Mouse (Mus musculus) frontal cortex, postnatal 14 days (tissue): ENCODE data around the gene 4930407I10Rik.

Experiments
- DNase-seq, 2 experiments: peaks; one replicate each; pipeline ENCODE4 v3.0.0; 2022; ENCODE audit warnings: low spot score in 2 of 2

4930407I10Rik gene

GRCm38 (mm10) chr15:82058719-82059201 is at the start of gene 4930407I10Rik:
Gene 4930407I10Rik (plus strand): TSS chr15:82059151.
- no peak for DNase-seq

- no peak for DNase-seq
Measured at GRCm38 (mm10) chr15:82011947-82012346, 47.0 kb upstream of the 4930407I10Rik start.

DNA sequence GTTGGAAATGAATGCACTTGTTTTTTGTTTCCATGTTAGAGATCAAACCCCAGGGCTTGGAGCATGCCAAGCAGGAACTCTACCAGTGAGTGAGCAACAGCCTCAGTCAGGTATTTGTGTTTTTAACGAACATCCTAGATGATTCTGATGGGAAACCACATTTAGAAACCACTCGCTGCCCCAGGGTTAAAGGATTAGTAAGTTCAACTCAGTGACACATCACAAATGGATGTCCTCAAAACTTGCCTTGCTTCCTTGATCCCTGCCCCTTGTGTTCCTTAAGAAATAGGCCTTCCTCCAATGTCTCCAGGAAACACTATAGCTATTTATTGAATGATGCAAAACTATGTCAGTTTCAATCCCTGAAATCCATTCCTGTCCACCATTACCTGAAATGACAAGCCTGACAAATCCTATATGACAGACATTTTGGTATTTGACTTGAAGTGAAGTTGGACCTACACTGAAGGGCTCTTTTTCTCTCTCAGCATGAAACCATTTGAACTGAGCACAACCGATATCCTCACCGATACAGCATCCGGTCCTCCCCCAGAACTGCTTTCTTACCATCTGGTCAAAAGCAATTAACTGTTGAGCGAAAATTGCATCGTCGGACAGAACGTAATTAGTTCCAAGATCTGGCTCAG is 44.1 kb upstream of the 4930407I10Rik start:
- DNase-seq: no peak

DNA sequence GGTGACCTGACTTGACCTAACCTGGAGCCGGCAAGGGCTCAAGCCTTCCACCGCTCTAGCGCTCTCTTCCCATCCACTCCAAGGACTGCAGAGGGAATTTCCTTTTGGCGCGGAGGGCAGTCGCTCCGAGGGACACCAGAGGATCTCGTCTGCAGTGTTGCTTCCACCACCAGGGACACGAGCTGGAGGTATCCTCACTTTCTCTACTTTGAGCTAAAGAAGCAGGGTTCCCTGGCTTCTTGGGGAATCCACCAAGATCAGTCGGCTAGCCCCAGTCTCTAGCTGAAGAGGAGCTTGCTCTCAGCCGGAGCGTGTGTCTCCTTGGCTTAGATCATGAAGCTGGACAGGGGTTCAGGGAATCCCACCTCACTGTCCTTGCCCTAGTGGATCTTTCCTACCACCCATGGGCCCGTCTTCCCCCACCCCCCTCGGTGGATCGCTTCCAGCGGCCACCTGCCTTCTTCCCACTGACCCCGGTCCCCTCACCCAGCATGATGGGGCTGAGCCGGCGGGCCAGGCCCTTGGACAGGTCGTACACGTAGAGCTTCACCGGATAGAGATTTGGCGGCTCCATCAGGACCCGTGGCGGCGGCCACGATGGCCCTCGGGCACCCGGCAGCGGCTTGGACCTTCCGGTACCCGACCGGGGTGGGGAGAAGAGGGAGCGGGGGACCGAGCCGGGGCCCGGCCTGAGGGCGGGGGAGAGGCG is 43.4 kb upstream of the 4930407I10Rik start:
- DNase-seq: peak; percentile 24 to 25

DNA sequence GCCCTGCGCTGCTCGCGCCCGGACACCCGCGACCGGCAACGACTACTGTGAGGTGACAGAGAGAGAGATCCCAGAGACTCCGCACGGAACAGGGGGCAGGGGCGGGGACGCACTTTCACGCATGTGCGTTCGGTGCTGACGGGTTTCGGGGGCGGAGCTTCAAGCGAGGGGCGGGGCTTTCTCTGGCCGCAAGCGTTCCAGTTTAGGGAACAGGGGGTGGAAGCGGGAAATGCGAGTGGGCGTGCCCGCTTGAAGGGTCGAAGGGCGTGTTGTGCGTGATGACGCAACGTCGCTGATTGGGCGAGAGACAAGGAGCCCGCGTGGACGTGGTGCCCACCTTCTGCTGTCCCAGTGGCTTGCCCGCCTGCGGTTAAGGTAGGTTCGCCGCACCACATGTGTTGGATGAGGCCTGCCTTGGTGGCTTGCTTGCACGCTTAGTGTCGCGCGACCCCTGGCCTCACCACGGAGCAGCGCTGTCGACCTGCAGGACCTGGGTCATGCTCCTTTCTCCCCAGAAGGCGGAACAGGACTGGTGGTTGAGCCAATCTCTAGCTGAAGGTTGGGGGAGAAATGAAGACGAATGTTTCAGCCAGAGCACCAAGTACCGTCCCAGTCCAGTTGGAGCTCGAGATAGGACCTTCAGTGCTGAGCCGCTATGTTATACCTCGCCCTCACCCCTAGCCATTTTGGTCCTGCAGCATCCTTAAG is 42.7 kb upstream of the 4930407I10Rik start:
- DNase-seq: peak; percentile 99 to 100

DNA sequence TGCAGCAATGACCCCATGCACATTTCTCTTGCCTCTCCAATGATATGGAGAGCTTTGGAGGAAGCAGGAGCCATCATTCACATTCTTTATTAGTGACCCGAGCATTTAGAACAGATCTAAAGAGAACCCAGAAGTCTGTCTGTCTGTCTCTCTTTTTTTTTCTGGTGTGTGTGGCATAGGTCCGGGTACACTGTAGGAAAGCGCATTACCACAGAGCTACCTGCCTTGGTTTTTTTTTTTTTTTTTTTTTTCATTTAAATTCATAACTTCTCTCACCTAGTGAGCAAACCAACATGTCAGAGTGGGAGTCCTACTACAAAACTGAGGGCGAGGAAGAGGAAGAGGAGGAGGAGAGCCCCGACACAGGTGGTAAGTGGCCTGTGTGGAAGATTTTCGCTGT is 42.1 kb upstream of the 4930407I10Rik start:
- no peak for DNase-seq

- no peak for DNase-seq
Measured at GRCm38 (mm10) chr15:82017461-82017860, 41.5 kb upstream of the 4930407I10Rik start.

DNA sequence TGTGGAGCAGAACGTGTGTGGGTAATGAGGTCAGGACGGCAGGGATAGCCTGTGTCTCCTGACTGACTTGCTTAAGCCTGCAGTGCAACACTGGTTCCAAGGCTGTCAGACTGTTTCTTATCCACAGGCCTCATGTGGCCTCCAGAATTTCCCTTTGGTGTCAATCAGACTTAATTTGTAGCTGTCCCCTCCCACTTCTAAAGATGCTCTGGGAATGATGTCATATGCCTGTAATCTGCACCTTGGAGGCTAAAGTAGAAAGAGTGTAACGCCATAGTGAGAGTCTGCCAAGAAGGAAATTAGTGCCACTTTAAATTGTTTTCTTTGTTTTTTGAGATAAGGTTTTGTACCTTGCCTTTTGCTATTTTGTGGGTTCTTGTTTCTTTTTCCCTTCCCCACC is 39.7 kb upstream of the 4930407I10Rik start:
- no peak for DNase-seq

- DNase-seq: no peak
Measured at GRCm38 (mm10) chr15:82022535-82023088, 36.3 kb upstream of the 4930407I10Rik start.

GRCm38 (mm10) chr15:82023965-82024635 is 34.9 kb upstream of the 4930407I10Rik start:
- no peak for DNase-seq

GRCm38 (mm10) chr15:82027276-82027675 is 31.7 kb upstream of the 4930407I10Rik start:
- no peak for DNase-seq

DNA sequence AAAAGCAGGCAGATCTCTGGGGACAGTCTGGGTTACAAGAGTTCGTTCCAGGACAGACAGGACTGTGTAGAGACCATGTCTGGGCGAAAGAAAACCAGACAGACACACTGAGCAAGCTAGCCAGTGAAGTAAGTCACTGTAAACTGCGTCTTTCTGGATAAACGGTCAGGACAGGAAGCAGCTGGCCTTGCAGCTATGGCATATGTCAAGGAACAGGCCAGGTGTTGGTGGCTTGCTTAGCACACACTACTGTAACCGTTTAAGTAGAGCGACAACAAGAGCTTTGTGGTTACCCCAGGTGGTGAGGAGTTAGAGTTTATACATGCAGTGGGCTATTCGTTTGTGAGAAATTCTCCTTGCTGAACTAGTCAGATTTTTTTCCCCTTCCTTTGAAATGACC is 31.2 kb upstream of the 4930407I10Rik start:
- DNase-seq: no peak

GRCm38 (mm10) chr15:82032386-82032785 is 26.6 kb upstream of the 4930407I10Rik start:
- DNase-seq: no peak

DNA sequence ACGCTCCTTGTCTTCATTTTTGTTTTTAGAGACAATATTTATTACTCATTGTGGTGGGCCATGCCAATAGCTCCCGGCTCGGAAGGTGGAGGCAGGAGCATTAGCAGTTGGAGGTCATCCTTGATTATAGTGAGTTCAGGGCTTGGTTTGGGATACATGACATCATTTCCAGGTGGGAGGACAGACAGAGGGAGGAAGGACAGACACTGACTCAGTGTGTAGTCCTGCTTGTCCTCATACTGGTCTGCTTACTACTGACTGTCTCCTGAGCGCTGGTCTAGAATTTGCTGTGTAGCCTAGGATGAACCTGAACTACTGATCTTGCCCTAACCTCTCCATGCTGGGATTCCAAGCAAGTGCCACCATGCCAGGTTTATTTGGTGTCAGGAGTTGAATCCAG is 25.2 kb upstream of the 4930407I10Rik start, which contains the start of gene Desi1:
Gene Desi1, minus strand, starts transcription at position 101 of the 400 bp plus-strand sequence.
- DNase-seq: no peak

GRCm38 (mm10) chr15:82035904-82036689 is 22.9 kb upstream of the 4930407I10Rik start:
- DNase-seq: peak in 1 of 2 experiments; percentile 14

DNA sequence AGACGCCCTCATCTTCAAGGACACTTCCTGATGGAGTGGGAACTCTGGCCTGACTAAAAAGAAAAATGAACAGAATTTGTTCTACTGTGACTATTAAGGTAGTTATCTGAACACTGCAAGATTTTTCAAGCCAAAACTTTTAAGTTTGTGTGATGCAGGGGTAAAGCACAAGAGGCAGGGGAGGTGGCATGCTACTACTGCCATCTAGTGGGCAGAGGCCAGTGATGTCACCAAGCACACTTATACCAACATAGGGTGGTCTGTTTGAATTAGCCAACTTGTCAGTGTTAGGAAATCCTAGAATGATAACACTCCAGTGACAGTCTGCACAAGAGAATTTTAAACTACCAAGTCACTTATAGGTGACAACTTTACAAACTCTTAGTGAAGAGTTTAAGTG is 18.3 kb upstream of the 4930407I10Rik start:
- no peak for DNase-seq

GRCm38 (mm10) chr15:82044166-82044784 is 14.7 kb upstream of the 4930407I10Rik start:
- DNase-seq: no peak

DNA sequence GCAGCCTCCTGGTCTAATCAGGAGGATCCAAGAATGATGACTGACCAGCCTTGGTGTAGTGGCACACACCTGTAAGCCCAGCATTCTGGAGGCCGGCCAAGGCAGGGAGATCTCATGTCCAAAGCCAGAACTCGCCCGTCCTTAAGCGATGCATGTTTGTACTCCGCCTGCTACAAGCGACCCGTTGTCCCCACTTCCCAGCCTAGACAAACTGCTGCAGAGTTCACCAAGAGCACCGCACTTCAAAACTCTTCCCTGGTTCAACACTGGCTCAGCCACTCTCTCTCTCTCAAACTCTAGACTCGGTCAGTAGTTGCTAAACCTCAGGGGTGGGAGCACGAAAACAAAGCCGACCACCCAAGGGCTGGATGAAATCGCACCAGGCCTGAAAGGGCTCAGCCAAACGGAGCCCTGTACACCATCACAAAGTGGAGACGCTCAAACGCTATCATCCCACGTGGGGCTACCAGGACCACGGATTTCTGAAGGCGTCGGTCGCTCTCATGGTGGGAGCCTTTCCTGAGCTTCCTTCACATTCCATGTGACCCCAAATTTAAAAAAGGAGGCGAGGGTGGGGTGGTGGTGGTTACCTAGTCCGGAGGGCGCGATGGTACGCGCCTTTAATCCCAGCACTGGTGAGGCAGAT is 12.6 kb upstream of the 4930407I10Rik start:
- peak in 1 of 2 experiments; percentile 13 for DNase-seq

DNA sequence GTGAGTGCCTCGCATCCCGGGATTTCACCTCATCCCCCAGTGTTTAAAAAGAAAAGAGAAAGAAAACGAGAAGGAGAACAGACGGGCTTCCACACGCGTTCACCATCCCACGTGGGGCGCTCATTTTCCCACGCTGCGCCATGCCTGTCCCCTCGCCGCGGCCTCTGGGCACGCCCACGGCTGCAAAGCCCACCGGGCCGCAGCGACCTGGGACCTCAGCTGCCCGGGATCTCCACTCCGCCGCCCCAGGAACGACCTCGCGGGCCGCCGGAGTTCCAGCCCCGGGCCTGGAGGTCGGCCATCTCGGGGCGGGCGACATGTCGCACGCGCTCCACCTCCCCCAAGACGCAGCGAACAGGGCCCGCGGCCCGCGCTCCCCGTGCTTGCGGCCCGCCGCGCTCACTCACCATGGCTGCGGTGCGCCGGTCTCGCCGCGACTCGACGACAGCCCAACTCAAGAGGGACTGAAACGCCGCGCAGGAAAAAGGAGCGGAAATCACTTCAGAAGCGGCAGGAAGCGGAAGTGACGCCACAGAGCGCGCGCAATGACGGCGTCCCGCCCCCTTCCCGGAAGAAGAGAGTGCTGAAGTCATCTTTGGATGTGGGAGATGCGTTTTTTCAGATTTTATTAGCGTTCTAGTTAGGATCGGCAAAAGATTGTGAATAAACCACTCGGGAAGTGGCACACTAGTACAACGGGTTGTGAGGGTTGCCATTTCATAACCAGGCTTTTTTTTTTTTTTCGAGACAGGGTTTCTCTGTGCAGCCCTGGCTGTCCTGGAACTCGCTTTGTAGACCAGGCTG is 11.7 kb upstream of the 4930407I10Rik start, which contains the start of gene Snu13:
Gene Snu13, minus strand, starts transcription at position 519 of the 804 bp plus-strand sequence.
- DNase-seq: peak; percentile 83 to 92
